In genomic region chr7:103808971-103809800, GRCm38 (mm10) we compare ENCODE assay signal across 27 mouse cellular contexts. TPM values are rescaled to one million over a fixed set of nuclear protein-coding genes. Genes with fewer than 3 reads are reported as not detected.
DNase-seq lines count a peak whose midpoint lies in the region; ATAC-seq and TF ChIP-seq lines count a peak whose summit lies in the region.
"Had no signal": no experiment of that assay in that cellular context is flagged by ENCODE, and none has a peak within 500 bp of the region (broad histone marks: within the 10 kb centered on the region; RNA-seq: fewer than 3 reads in every experiment).

No protein-coding gene starts in this region.

- peak; percentile 95 for TF ChIP-seq EP300 in liver, embryonic 14.5 days (IDR thresholded peaks at IDR 0.05; ENCODE audit: low read depth)

- intact Hi-C loops in heart, postnatal 10 days (cut with DNase I) = no loop called here

- DNase-seq in heart, postnatal 10 days = no peak
- peak; percentile 74 for DNase-seq in c-Kit-negative CD71-positive TER-119-positive erythroid progenitor cells, embryonic 14.5 days (ENCODE audit: low read depth, low spot score)
- DNase-seq in liver, embryonic 14.5 days (ENCODE audit: low read depth in 3 of 3, low spot score in 3 of 3) = peak; percentile 77 to 88 (median 79)
- no peak for DNase-seq in thymus, adult 18-20 months
- no peak for DNase-seq in kidney, postnatal 14 days
- DNase-seq in adrenal gland, adult 2 months = no peak
- DNase-seq: cerebellum, adult 9-10 months; gastrocnemius, adult 2 months; kidney, adult 9 months; kidney, postnatal 4 days; layer of hippocampus, adult 9-11 months; lung, embryonic 14.5 days; lung, postnatal 36 days; retina, postnatal 1 day; thymus, postnatal 14 days had no signal

- H3K4me1 ChIP-seq in heart, embryonic 13.5 days = peaks cover 9% of the 10 kb centered on the region
- H3K4me1 ChIP-seq in liver, embryonic 14.5 days (replicated peaks; ENCODE audit: control insufficient read depth in 2 of 2, insufficient read depth in 2 of 2, low read length in 1 of 2) = peaks cover 18 to 24% of the 10 kb centered on the region in 2 experiments
- H3K4me1 ChIP-seq: forebrain, embryonic 10.5 days; hindbrain, embryonic 13.5 days; limb, embryonic 12.5 days; midbrain, embryonic 10.5 days had no signal

- H3K27ac ChIP-seq in heart, embryonic 13.5 days (replicated peaks) = peak overlapping the region; percentile 50; the same call in 1 of the 2 replicates
- H3K27ac ChIP-seq in liver, embryonic 14.5 days = peak overlapping the region; percentile 94
- H3K27ac ChIP-seq: forebrain, embryonic 10.5 days; gastrocnemius, adult 2 months; hindbrain, embryonic 13.5 days; left cerebral cortex, adult 2 months; limb, embryonic 12.5 days; midbrain, embryonic 10.5 days; stomach, postnatal 0 days had no signal

- 28% methylated on average over 5 of the region's 5 CpGs for WGBS in heart, embryonic 13.5 days
- 5% methylated on average over 5 of the region's 5 CpGs for WGBS in liver, embryonic 14.5 days (ENCODE audit: insufficient replicate concordance)

- H3K27me3 ChIP-seq in heart, embryonic 13.5 days (replicated peaks) = no peaks in the 10 kb centered on the region
- no peaks in the 10 kb centered on the region for H3K27me3 ChIP-seq in liver, embryonic 14.5 days (ENCODE audit: control insufficient read depth, insufficient read depth, low read length)
- H3K27me3 ChIP-seq: hindbrain, embryonic 13.5 days; limb, embryonic 12.5 days had no signal

- no peak overlapping the region; the same call in 1 of the 2 replicates for H3K9ac ChIP-seq in heart, embryonic 13.5 days
- peak overlapping the region; percentile 36 for H3K9ac ChIP-seq in liver, embryonic 14.5 days (replicated peaks)
- H3K9ac ChIP-seq: hindbrain, embryonic 13.5 days; limb, embryonic 12.5 days; lung, embryonic 14.5 days had no signal

- ATAC-seq in heart, embryonic 13.5 days (ENCODE audit: extremely low read depth, insufficient number of reproducible peaks, low FRiP score, low TSS enrichment) = no peak
- no peak for ATAC-seq in liver, embryonic 14.5 days (ENCODE audit: insufficient read depth)

- no peaks in the 10 kb centered on the region for H3K9me3 ChIP-seq in heart, embryonic 13.5 days
- no peaks in the 10 kb centered on the region for H3K9me3 ChIP-seq in liver, embryonic 14.5 days (ENCODE audit: control insufficient read depth, low read length)
- H3K9me3 ChIP-seq: forebrain, embryonic 10.5 days; hindbrain, embryonic 13.5 days; limb, embryonic 12.5 days; midbrain, embryonic 10.5 days had no signal

- no peaks in the 10 kb centered on the region for H3K36me3 ChIP-seq in heart, embryonic 13.5 days
- H3K36me3 ChIP-seq in liver, embryonic 14.5 days (replicated peaks; ENCODE audit: control insufficient read depth, insufficient read depth, low read depth) = no peaks in the 10 kb centered on the region; the same call in 1 of the 2 replicates
- H3K36me3 ChIP-seq: forebrain, embryonic 10.5 days; hindbrain, embryonic 13.5 days; limb, embryonic 12.5 days; midbrain, embryonic 10.5 days had no signal

- no peak overlapping the region for H3K4me3 ChIP-seq in heart, embryonic 13.5 days
- H3K4me3 ChIP-seq in liver, embryonic 14.5 days (ENCODE audit: insufficient read depth in 1 of 2, low read depth in 2 of 2, low read length in 2 of 2) = peak overlapping the region; percentile 5 to 32; a peak in 2 of 4 replicates
- H3K4me3 ChIP-seq: forebrain, embryonic 10.5 days; gastrocnemius, adult 2 months; hindbrain, embryonic 13.5 days; left cerebral cortex, adult 2 months; limb, embryonic 12.5 days; midbrain, embryonic 10.5 days had no signal

- no peak for TF ChIP-seq CTCF in liver, embryonic 14.5 days (IDR thresholded peaks at IDR 0.05; ENCODE audit: low read depth)

- H3K4me2 ChIP-seq in heart, embryonic 13.5 days = peak overlapping the region; percentile 29
- H3K4me2 ChIP-seq in liver, embryonic 14.5 days (ENCODE audit: low read depth) = peak overlapping the region; percentile 50
- H3K4me2 ChIP-seq: hindbrain, embryonic 13.5 days; limb, embryonic 12.5 days; lung, embryonic 14.5 days had no signal

RNA-seq across cellular contexts. Expression of gene Hbb-bt, which starts 4.6 kb away (rescaled TPM):
- 7,919 and 10,944 TPM in 2 replicates for polyA plus RNA-seq in heart, embryonic 13.5 days (2015; fragmentation: Nextera tagmentation; extraction: Ambion mirVana)
- total RNA-seq in heart, postnatal 10 days (2021) = 1,000 to 10,000 TPM in 1 of 2 experiments, 100 to 1,000 TPM in 1; 560 to 1,219 TPM
- polyA plus RNA-seq in liver, embryonic 14.5 days (2012; rRNA removed) = 57,913 and 74,220 TPM in 2 replicates
- 62,702 and 66,320 TPM in 2 replicates for polyA plus RNA-seq in liver, embryonic 14.5 days (2014; fragmentation: Nextera tagmentation; extraction: Ambion mirVana)
- total RNA-seq in adrenal gland, adult 2 months (2021) = 100 to 1,000 TPM; 120 to 218 TPM
- polyA plus RNA-seq in adrenal gland, adult 2 months (2012; rRNA removed) = 48.3 and 61.8 TPM in 2 replicates
- total RNA-seq: granulocyte monocyte progenitor cell, adult 5-6 weeks had no signal

RNA-seq across cellular contexts. Expression of gene Olfr67, which starts 17.6 kb away (rescaled TPM):
- polyA plus RNA-seq in heart, embryonic 13.5 days (2015; fragmentation: Nextera tagmentation; extraction: Ambion mirVana) = not detected in 2 replicates
- total RNA-seq in heart, postnatal 10 days (2021) = not detected
- 0.02 TPM in 1 of 2 replicates, not detected in the other for polyA plus RNA-seq in liver, embryonic 14.5 days (2012; rRNA removed)
- polyA plus RNA-seq in liver, embryonic 14.5 days (2014; fragmentation: Nextera tagmentation; extraction: Ambion mirVana) = not detected in 2 replicates
- total RNA-seq in adrenal gland, adult 2 months (2021) = not detected
- not detected in 2 replicates for polyA plus RNA-seq in adrenal gland, adult 2 months (2012; rRNA removed)
- total RNA-seq: adrenal gland, postnatal 4 days; gastrocnemius, adult 2 months; granulocyte monocyte progenitor cell, adult 5-6 weeks; left cerebral cortex, adult 2 months had no signal
- polyA plus RNA-seq: embryonic facial prominence, embryonic 14.5 days; forebrain, embryonic 10.5 days; heart, postnatal 0 days; hindbrain, embryonic 13.5 days; intestine, embryonic 14.5 days; limb, embryonic 12.5 days; lung, embryonic 14.5 days; midbrain, embryonic 10.5 days; stomach, postnatal 0 days had no signal

RNA-seq across cellular contexts. Expression of gene Hbb-bs, which starts 18.7 kb away (rescaled TPM):
- polyA plus RNA-seq in heart, embryonic 13.5 days (2015; fragmentation: Nextera tagmentation; extraction: Ambion mirVana) = 15,930 and 21,711 TPM in 2 replicates
- 1,000 to 10,000 TPM; 4,406 to 9,811 TPM for total RNA-seq in heart, postnatal 10 days (2021)
- polyA plus RNA-seq in liver, embryonic 14.5 days (2012; rRNA removed) = 195,474 and 209,901 TPM in 2 replicates
- polyA plus RNA-seq in liver, embryonic 14.5 days (2014; fragmentation: Nextera tagmentation; extraction: Ambion mirVana) = 126,713 and 131,477 TPM in 2 replicates
- 1,000 to 10,000 TPM; 1,531 to 2,097 TPM for total RNA-seq in adrenal gland, adult 2 months (2021)
- polyA plus RNA-seq in adrenal gland, adult 2 months (2012; rRNA removed) = 569 and 814 TPM in 2 replicates

RNA-seq across cellular contexts. Expression of gene Olfr68, which starts 29.7 kb away (rescaled TPM):
- polyA plus RNA-seq in heart, embryonic 13.5 days (2015; fragmentation: Nextera tagmentation; extraction: Ambion mirVana) = not detected in 2 replicates
- not detected for total RNA-seq in heart, postnatal 10 days (2021)
- polyA plus RNA-seq in liver, embryonic 14.5 days (2012; rRNA removed) = 0.02 and 0.10 TPM in 2 replicates
- polyA plus RNA-seq in liver, embryonic 14.5 days (2014; fragmentation: Nextera tagmentation; extraction: Ambion mirVana) = 0.08 TPM in 1 of 2 replicates, not detected in the other
- not detected for total RNA-seq in adrenal gland, adult 2 months (2021)
- not detected in 2 replicates for polyA plus RNA-seq in adrenal gland, adult 2 months (2012; rRNA removed)
- total RNA-seq: adrenal gland, postnatal 4 days; gastrocnemius, adult 2 months; granulocyte monocyte progenitor cell, adult 5-6 weeks; left cerebral cortex, adult 2 months had no signal
- polyA plus RNA-seq: embryonic facial prominence, embryonic 14.5 days; forebrain, embryonic 10.5 days; heart, postnatal 0 days; hindbrain, embryonic 13.5 days; intestine, embryonic 14.5 days; limb, embryonic 12.5 days; lung, embryonic 14.5 days; midbrain, embryonic 10.5 days; stomach, postnatal 0 days had no signal

RNA-seq across cellular contexts. Expression of gene Hbb-bh2, which starts 31.1 kb away (rescaled TPM):
- polyA plus RNA-seq in heart, embryonic 13.5 days (2015; fragmentation: Nextera tagmentation; extraction: Ambion mirVana) = not detected in 2 replicates
- not detected for total RNA-seq in heart, postnatal 10 days (2021)
- polyA plus RNA-seq in liver, embryonic 14.5 days (2012; rRNA removed) = 0.19 and 0.36 TPM in 2 replicates
- polyA plus RNA-seq in liver, embryonic 14.5 days (2014; fragmentation: Nextera tagmentation; extraction: Ambion mirVana) = not detected in 2 replicates
- total RNA-seq in adrenal gland, adult 2 months (2021) = not detected
- polyA plus RNA-seq in adrenal gland, adult 2 months (2012; rRNA removed) = not detected in 2 replicates
- total RNA-seq: adrenal gland, postnatal 4 days; gastrocnemius, adult 2 months; granulocyte monocyte progenitor cell, adult 5-6 weeks; left cerebral cortex, adult 2 months had no signal
- polyA plus RNA-seq: embryonic facial prominence, embryonic 14.5 days; heart, postnatal 0 days; hindbrain, embryonic 13.5 days; intestine, embryonic 14.5 days; limb, embryonic 12.5 days; lung, embryonic 14.5 days; stomach, postnatal 0 days had no signal

Comparison
In these comparisons a context has a peak if more than half of its experiments do, and no peak if none do; other contexts are left out.
1. DNase-seq: peak in c-Kit-negative CD71-positive TER-119-positive erythroid progenitor cells, embryonic 14.5 days (single experiment) and liver, embryonic 14.5 days (3 of 3); none in heart, postnatal 10 days (0 of 2), thymus, adult 18-20 months (0 of 2), kidney, postnatal 14 days (single experiment) and adrenal gland, adult 2 months (single experiment).
2. RNA of gene Hbb-bt, which starts 4.6 kb away (polyA plus RNA-seq): 57,913 to 74,220 TPM in liver, embryonic 14.5 days and 7,919 to 10,944 TPM in heart, embryonic 13.5 days; 48.3 to 61.8 TPM in adrenal gland, adult 2 months; every median in the first group is over 100 times any median in the second.
3. RNA of gene Hbb-bs, which starts 18.7 kb away (polyA plus RNA-seq): 126,713 to 209,901 TPM in liver, embryonic 14.5 days and 15,930 to 21,711 TPM in heart, embryonic 13.5 days; 569 to 814 TPM in adrenal gland, adult 2 months; every median in the first group is over 10 times any median in the second.